Mouse (Mus musculus) heart, postnatal 0 days (tissue): Measurements from ENCODE around the gene M1ap. TPM values are rescaled to one million over a fixed set of nuclear protein-coding genes. Genes with fewer than 3 reads are reported as not detected.
A peak's percentile ranks its signal among the peaks of the same experiment; 100 is the strongest.

Experiments
- ATAC-seq: fragments of 200-750 bp; cut with Nextera tagmentation; 2 replicates; pipeline ENCODE4 v1.8.0; 2017; ENCODE audit warnings: low read depth, moderate number of reproducible peaks, moderate library complexity; ENCODE audit not compliant: insufficient read depth
- DNase-seq: peaks from one replicate; pipeline ENCODE4 v3.0.0-alpha.2; 2016; ENCODE audit warnings: low spot score
- H3K27ac ChIP-seq: fragments of 300-500 bp; sonication (generic); 2 replicates; pipeline ENCODE4 v1.5.1; 2014; ENCODE audit warnings: low read depth, mild to moderate bottlenecking
- H3K27me3 ChIP-seq: fragments of 300-500 bp; sonication (generic); 2 replicates; pipeline ENCODE4 v1.6.1; 2014; ENCODE audit warnings: low read length, mixed read lengths; ENCODE audit not compliant: control insufficient read depth, insufficient read depth
- H3K36me3 ChIP-seq: fragments of 300-500 bp; sonication (generic); replicated peaks from 2 replicates; pipeline ENCODE4 v1.6.1; 2014; ENCODE audit warnings: low read length, mixed read lengths; ENCODE audit not compliant: control insufficient read depth, insufficient read depth
- H3K4me1 ChIP-seq: fragments of 300-500 bp; sonication (generic); 2 replicates; pipeline ENCODE4 v1.6.1; 2014; ENCODE audit warnings: antibody characterized with exemption; ENCODE audit not compliant: control insufficient read depth, insufficient read depth
- H3K4me2 ChIP-seq: fragments of 300-500 bp; sonication (generic); 2 replicates; pipeline ENCODE4 v1.6.1; 2014; ENCODE audit warnings: low read depth, mild to moderate bottlenecking, low read length, moderate library complexity
- H3K4me3 ChIP-seq: fragments of 300-500 bp; sonication (generic); 2 replicates; pipeline ENCODE4 v1.5.1; 2014; ENCODE audit warnings: low read depth, low read length
- H3K9ac ChIP-seq: fragments of 300-500 bp; sonication (generic); replicated peaks from 2 replicates; pipeline ENCODE4 v1.6.1; 2014; ENCODE audit warnings: low read depth, low read length, mixed read lengths
- H3K9me3 ChIP-seq: fragments of 300-500 bp; sonication (generic); replicated peaks from 2 replicates; pipeline ENCODE4 v1.6.1; 2016; ENCODE audit warnings: low read length; ENCODE audit not compliant: control insufficient read depth
- CTCF ChIP-seq: IDR thresholded peaks from 2 replicates; pipeline ENCODE4 v1.5.1; 2016; ENCODE audit warnings: antibody characterized with exemption, control low read depth, low read depth
- EP300 ChIP-seq: IDR thresholded peaks from 2 replicates; pipeline ENCODE4 v1.6.1; 2016; ENCODE audit warnings: antibody characterized with exemption, low read depth
- WGBS: fragments of 180-500 bp; shearing (Covaris S2); extraction: QIAGEN DNeasy Blood & Tissue Kit; methylation state at CpG from one replicate; pipeline ENCODE4 v1.1.7; 2014; 5-methylcytosine and 5-hydroxymethylcytosine counted together
- polyA plus RNA-seq: library from polyadenylated mRNA; unstranded; fragments of >200 nt; fragmentation: Nextera tagmentation; extraction: Ambion mirVana; gene quantifications from 2 replicates; pipeline ENCODE4 v1.2.1, GENCODE M21; 2015
- total RNA-seq: library from RNA; depleted of rRNA; stranded (reverse); fragments of >200 nt; gene quantifications from 2 replicates; pipeline ENCODE4 v1.2.3, GENCODE M21; 2014; ENCODE audit warnings: low replicate concordance

Gene M1ap
- total and polyA plus RNA-seq, 2 experiments from 2014 or later, result 0.75 TPM; not detected in 1

DNA sequence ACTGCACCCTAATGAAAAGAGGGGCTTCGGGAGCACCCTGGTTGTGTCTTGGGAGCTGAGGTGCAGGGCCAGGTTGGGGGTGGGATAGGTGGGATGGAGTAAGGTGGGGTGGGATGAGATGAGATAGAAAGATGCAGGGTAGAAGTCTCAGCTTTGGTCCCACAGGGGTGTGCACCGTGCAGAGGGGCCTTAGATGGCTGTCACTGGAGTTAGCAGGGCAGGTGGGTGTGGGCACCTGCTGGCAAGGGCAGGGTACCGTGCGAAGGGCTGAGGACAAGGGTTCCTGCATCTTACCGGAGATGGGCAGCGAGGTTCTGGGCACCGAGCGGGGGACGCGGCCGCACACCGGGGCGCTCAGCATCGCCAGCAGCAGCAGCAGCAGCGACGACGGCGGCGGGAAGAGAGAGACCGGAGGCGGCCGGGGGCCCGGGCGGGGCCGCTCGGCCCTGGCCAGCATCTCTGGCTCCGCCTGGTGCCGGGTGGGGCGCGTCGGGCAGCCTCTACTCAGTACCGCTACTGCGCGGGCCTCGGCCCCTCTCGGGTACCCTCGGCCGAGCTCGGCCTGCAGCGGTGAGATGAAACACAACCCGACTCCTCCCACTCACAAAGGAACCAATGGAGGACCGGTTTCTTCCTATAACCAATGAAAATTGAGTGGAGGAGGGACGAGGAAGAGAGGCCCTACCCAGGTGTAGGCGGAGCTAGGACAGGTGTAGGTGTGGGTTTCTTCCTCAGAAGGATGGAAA, 7.4 kb upstream of the M1ap start, which contains the start of gene Sema4f:
Gene Sema4f (minus strand): TSS at position 603 of the 746 bp plus-strand sequence.
- ATAC-seq, result peak; percentile 49
- TF ChIP-seq EP300 (no peak), CTCF (no peak)
- Histone ChIP-seq H3K27me3 (peaks cover 27% of the 10 kb centered on the region), H3K9ac (peak within 1 kb of the TSS; percentile 33; the same call in 1 of the 2 replicates), H3K36me3 (no peaks in the 10 kb centered on the region), H3K9me3 (peaks cover 3% of the 10 kb centered on the region; the same call in 1 of the 2 replicates), H3K4me1 (no peaks in the 10 kb centered on the region), H3K4me2 (peak within 1 kb of the TSS; percentile 61), H3K4me3 (peak within 1 kb of the TSS; percentile 40), H3K27ac (no peak within 1 kb of the TSS)
- 5% methylated on average over 35 of the region's 44 CpGs for WGBS
- DNase-seq, result no peak

DNA sequence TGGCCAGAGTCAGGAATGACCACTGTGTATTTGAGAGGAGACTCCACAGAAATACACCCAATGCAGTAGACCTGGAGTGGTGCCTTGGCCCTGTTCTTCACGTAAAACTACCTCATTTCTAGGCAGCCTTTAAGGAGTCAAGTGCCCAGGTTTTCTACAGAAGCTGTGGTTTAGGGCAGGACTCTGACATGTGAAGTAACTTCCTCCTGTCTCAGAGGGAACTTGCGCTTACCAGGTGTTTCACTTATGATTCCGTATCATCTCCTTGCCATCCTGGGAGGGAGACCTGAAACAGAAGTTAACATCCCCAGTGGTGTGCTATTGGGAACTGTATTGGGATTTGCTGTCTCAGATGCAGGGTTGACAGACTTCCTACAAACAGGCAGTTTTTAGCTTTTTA, 5.9 kb upstream of the M1ap start:
- no peak overlapping the region for H3K4me3 ChIP-seq
- no peak overlapping the region for H3K4me2 ChIP-seq
- H3K36me3 ChIP-seq, result no peaks in the 10 kb centered on the region
- TF ChIP-seq CTCF, result no peak
- 81% methylated on average over 3 of the region's 3 CpGs for WGBS
- peaks cover 27% of the 10 kb centered on the region for H3K27me3 ChIP-seq
- H3K9ac ChIP-seq, result no peak overlapping the region
- DNase-seq (no peak), ATAC-seq (no peak)
- peaks cover 3% of the 10 kb centered on the region; the same call in 1 of the 2 replicates for H3K9me3 ChIP-seq
- H3K4me1 ChIP-seq, result no peaks in the 10 kb centered on the region
- H3K27ac ChIP-seq, result no peak overlapping the region

DNA sequence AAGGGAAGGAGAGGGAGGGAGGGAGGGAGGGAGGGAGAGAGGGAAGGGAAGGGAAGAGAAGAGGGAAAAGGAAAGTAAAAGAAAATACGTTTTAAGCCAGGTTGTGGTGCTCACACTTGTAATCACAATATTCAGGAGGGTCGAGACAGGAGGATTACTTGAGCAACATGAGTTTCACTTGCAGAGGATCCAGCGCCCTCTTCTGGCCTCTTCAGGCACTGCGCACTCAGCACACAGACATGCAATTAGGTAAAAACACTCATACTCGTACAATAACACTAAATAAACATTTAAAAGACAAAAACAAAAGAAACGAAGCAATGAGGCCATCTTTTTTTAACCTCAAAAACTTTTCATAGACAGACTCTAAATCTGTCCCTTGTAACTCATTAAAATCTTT, 952 bp upstream of the M1ap start:
- no peak for DNase-seq
- Histone ChIP-seq H3K27me3 (no peaks in the 10 kb centered on the region), H3K4me1 (no peaks in the 10 kb centered on the region), H3K9me3 (peaks cover 3% of the 10 kb centered on the region; the same call in 1 of the 2 replicates), H3K9ac (no peak overlapping the region), H3K4me3 (no peak overlapping the region), H3K4me2 (no peak overlapping the region), H3K27ac (no peak overlapping the region), H3K36me3 (no peaks in the 10 kb centered on the region)
- ATAC-seq, result no peak
- TF ChIP-seq EP300 (no peak), CTCF (peak; percentile 28)
- WGBS, result 42% methylated on average over 6 of the region's 6 CpGs

DNA sequence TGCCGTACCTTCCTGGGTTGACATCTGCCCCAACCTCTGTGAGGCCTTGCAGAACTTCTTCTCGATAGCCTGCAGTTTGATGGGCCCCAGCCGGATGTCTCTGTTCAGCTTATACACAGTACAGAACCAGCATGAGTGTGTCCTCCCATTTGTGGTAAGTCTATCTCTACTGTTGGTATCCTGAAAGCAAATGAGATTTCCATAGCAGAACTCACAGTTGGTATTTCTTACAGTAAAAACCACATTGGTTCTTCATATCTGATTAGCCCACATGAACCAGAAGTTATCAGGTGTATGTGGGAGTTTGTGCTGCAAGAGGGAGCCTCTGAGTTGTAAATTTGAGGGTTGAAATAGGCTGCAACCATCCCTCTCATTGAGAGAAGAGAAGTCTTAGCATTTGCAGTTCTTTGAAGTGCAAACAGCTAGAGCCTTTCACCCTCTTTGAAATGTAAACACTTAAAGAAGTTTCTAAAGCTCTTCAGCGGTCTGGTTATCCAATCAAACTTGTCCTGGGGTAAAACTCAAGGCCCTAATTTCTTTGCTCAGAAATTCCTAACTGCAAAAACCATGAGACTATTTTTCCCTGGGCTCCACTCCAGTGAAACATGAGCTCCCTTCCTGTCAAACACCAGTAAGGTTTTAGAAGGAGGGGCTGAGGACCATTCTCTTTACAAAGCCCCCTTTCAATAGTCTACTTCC, 10.0 kb downstream of the M1ap start:
- Histone ChIP-seq H3K36me3 (no peaks in the 10 kb centered on the region), H3K9me3 (no peaks in the 10 kb centered on the region), H3K4me2 (no peak overlapping the region), H3K27ac (no peak overlapping the region), H3K9ac (no peak overlapping the region), H3K4me3 (no peak overlapping the region), H3K4me1 (no peaks in the 10 kb centered on the region), H3K27me3 (no peaks in the 10 kb centered on the region)
- DNase-seq (no peak), ATAC-seq (no peak)
- no peak for TF ChIP-seq EP300
- no peak for TF ChIP-seq CTCF
- 52% methylated on average over 4 of the region's 4 CpGs for WGBS

DNA sequence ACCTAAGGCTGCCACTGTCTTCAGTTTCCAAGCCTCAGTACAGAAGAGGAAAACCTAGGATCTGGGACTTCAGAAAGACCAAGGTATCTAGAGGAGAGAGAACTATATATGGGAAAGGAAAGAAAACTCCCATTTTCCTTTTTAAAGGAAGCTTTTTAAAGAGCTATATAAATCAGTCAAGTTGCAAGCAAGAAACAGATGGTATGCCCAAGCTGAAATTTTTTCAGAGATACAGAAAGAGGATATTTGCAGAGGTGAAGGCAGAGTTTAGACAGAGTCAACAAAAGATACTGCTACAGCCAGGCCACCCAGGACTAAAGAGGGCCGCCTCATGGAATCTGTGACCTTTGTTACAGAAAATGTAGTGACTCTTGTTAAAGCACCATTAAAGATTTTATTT, 15.0 kb downstream of the M1ap start:
- Histone ChIP-seq H3K4me2 (no peak overlapping the region), H3K4me3 (no peak overlapping the region), H3K9ac (no peak overlapping the region), H3K36me3 (no peaks in the 10 kb centered on the region), H3K9me3 (no peaks in the 10 kb centered on the region), H3K27me3 (no peaks in the 10 kb centered on the region), H3K27ac (no peak overlapping the region), H3K4me1 (no peaks in the 10 kb centered on the region)
- no peak for TF ChIP-seq CTCF
- no peak for TF ChIP-seq EP300
- ATAC-seq (no peak), DNase-seq (no peak)
- 67% methylated on average over 1 of the region's 1 CpGs for WGBS
